Mouse (Mus musculus): ENCODE results near the gene Galnt13. TPM values are rescaled to one million over a fixed set of nuclear protein-coding genes. Genes with fewer than 3 reads are reported as not detected.

Gene Galnt13
- polyA plus RNA-seq, 1 experiment: not detected

GRCm38 (mm10) chr2:55099100-55099499 is 663.0 kb downstream of the Galnt13 start:
- no peak overlapping the region for H3ac ChIP-seq (ENCODE audit: control insufficient read depth, insufficient read length, low read depth)

DNA sequence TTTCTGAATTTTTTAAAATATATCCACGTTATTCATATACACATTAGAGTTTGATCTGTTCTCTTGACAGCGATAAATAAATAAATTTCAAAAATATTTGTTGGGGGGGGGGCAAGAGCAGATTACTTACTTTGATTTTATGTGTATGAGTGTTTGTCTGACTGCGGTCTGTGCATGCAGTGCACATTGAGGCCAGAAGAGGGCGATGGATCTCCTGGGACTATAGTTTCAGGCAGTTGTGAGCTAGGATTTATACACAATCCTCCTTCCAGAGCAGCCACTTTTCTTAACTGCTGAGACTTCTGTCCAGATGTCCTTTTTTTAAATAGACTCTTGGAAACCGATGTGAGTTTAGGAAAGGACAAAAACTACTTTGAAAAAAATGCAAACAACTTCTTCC is 665.2 kb downstream of the Galnt13 start:
- no peak overlapping the region for H3ac ChIP-seq (ENCODE audit: control insufficient read depth, insufficient read length, low read depth)
- no peaks in the 10 kb centered on the region for H3K79me3 ChIP-seq (ENCODE audit: low read depth)
- TF ChIP-seq MAX (IDR thresholded peaks at IDR 0.05) (no peak), FOSL1 (IDR thresholded peaks at IDR 0.05; ENCODE audit: insufficient read depth, low read length, poor library complexity, severe bottlenecking) (no peak), CTCF (IDR thresholded peaks at IDR 0.05; ENCODE audit: control insufficient read depth, insufficient read depth, insufficient read length) (no peak), CEBPB (IDR thresholded peaks at IDR 0.05; ENCODE audit: low read depth) (no peak), USF1 (IDR thresholded peaks at IDR 0.05; ENCODE audit: low read depth) (no peak), MYOD1 (IDR thresholded peaks at IDR 0.05; ENCODE audit: control insufficient read depth, insufficient read length, low read depth) (no peak), MYOG (IDR thresholded peaks at IDR 0.05; ENCODE audit: control insufficient read depth, extremely low read depth, insufficient read length) (no peak)
- H3K79me2 ChIP-seq (ENCODE audit: control insufficient read depth, insufficient read depth): no peaks in the 10 kb centered on the region
- no peaks in the 10 kb centered on the region for H3K36me3 ChIP-seq (ENCODE audit: control insufficient read depth, insufficient read depth)
- no peak overlapping the region for H3K4me3 ChIP-seq (ENCODE audit: insufficient read depth, poor library complexity, severe bottlenecking)
- no peaks in the 10 kb centered on the region for H3K27me3 ChIP-seq (ENCODE audit: control insufficient read depth, insufficient read depth, insufficient read length)

More at GRCm38 (mm10) chr2:55099100-55099499, 663.0 kb downstream of the Galnt13 start:
- Histone ChIP-seq H3K36me3 (ENCODE audit: control insufficient read depth, insufficient read depth) (no peaks in the 10 kb centered on the region), H3K79me3 (ENCODE audit: low read depth) (no peaks in the 10 kb centered on the region), H3K79me2 (ENCODE audit: control insufficient read depth, insufficient read depth) (no peaks in the 10 kb centered on the region), H3K27me3 (ENCODE audit: control insufficient read depth, insufficient read depth, insufficient read length) (no peaks in the 10 kb centered on the region), H3K4me3 (ENCODE audit: insufficient read depth, poor library complexity, severe bottlenecking) (no peak overlapping the region)
- TF ChIP-seq MYOG (IDR thresholded peaks at IDR 0.05; ENCODE audit: control insufficient read depth, extremely low read depth, insufficient read length): no peak
- TF ChIP-seq CEBPB (IDR thresholded peaks at IDR 0.05; ENCODE audit: low read depth): no peak
- no peak for TF ChIP-seq FOSL1 (IDR thresholded peaks at IDR 0.05; ENCODE audit: insufficient read depth, low read length, poor library complexity, severe bottlenecking)
- no peak for TF ChIP-seq MYOD1 (IDR thresholded peaks at IDR 0.05; ENCODE audit: control insufficient read depth, insufficient read length, low read depth)
- TF ChIP-seq CTCF (IDR thresholded peaks at IDR 0.05; ENCODE audit: control insufficient read depth, insufficient read depth, insufficient read length): no peak

GRCm38 (mm10) chr2:55103521-55103920 is 667.4 kb downstream of the Galnt13 start:
- TF ChIP-seq FOSL1 (IDR thresholded peaks at IDR 0.05; ENCODE audit: insufficient read depth, low read length, poor library complexity, severe bottlenecking) (no peak), MYOD1 (IDR thresholded peaks at IDR 0.05; ENCODE audit: control insufficient read depth, insufficient read length, low read depth) (no peak), MYOG (IDR thresholded peaks at IDR 0.05; ENCODE audit: control insufficient read depth, extremely low read depth, insufficient read length) (no peak), MAX (IDR thresholded peaks at IDR 0.05) (no peak), USF1 (IDR thresholded peaks at IDR 0.05; ENCODE audit: low read depth) (no peak), CEBPB (IDR thresholded peaks at IDR 0.05; ENCODE audit: low read depth) (no peak), CTCF (IDR thresholded peaks at IDR 0.05; ENCODE audit: control insufficient read depth, insufficient read depth, insufficient read length) (no peak)
- H3K27me3 ChIP-seq (ENCODE audit: control insufficient read depth, insufficient read depth, insufficient read length): no peaks in the 10 kb centered on the region
- H3K79me2 ChIP-seq (ENCODE audit: control insufficient read depth, insufficient read depth): no peaks in the 10 kb centered on the region
- H3K4me3 ChIP-seq (ENCODE audit: insufficient read depth, poor library complexity, severe bottlenecking): no peak overlapping the region
- no peaks in the 10 kb centered on the region for H3K79me3 ChIP-seq (ENCODE audit: low read depth)
- H3ac ChIP-seq (ENCODE audit: control insufficient read depth, insufficient read length, low read depth): no peak overlapping the region
- no peaks in the 10 kb centered on the region for H3K36me3 ChIP-seq (ENCODE audit: control insufficient read depth, insufficient read depth)

DNA sequence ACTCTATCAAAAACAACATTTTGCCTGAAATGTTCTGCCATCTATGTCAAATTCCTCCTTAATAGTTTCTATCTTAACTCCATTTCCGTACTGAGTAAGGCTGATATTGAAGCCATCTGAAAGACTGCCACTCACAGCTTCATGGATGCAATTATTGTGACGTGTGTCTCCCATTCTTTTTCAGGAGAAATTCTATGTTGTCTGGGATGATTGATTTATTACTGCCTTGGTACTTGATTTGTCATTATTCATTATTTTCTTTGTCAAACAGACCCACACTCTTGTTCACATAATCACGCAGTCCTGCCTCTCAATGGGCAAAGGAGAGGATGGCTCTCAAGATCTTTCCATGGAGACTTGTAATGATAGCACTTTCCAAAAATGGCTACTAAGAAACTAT is 671.7 kb downstream of the Galnt13 start:
- TF ChIP-seq MYOD1 (IDR thresholded peaks at IDR 0.05; ENCODE audit: control insufficient read depth, insufficient read length, low read depth): no peak
- TF ChIP-seq MYOG (IDR thresholded peaks at IDR 0.05; ENCODE audit: control insufficient read depth, extremely low read depth, insufficient read length): no peak
- TF ChIP-seq CEBPB (IDR thresholded peaks at IDR 0.05; ENCODE audit: low read depth): no peak
- TF ChIP-seq MAX (IDR thresholded peaks at IDR 0.05): no peak
- TF ChIP-seq USF1 (IDR thresholded peaks at IDR 0.05; ENCODE audit: low read depth): no peak
- no peak for TF ChIP-seq FOSL1 (IDR thresholded peaks at IDR 0.05; ENCODE audit: insufficient read depth, low read length, poor library complexity, severe bottlenecking)
- no peak for TF ChIP-seq CTCF (IDR thresholded peaks at IDR 0.05; ENCODE audit: control insufficient read depth, insufficient read depth, insufficient read length)
- no peak overlapping the region for H3K4me3 ChIP-seq (ENCODE audit: insufficient read depth, poor library complexity, severe bottlenecking)
- H3K36me3 ChIP-seq (ENCODE audit: control insufficient read depth, insufficient read depth): no peaks in the 10 kb centered on the region
- H3K79me2 ChIP-seq (ENCODE audit: control insufficient read depth, insufficient read depth): no peaks in the 10 kb centered on the region
- no peaks in the 10 kb centered on the region for H3K79me3 ChIP-seq (ENCODE audit: low read depth)
- H3K27me3 ChIP-seq (ENCODE audit: control insufficient read depth, insufficient read depth, insufficient read length): no peaks in the 10 kb centered on the region
- H3ac ChIP-seq (ENCODE audit: control insufficient read depth, insufficient read length, low read depth): no peak overlapping the region

GRCm38 (mm10) chr2:55153089-55153488 is 717.0 kb downstream of the Galnt13 start:
- Histone ChIP-seq H3ac (ENCODE audit: control insufficient read depth, insufficient read length, low read depth) (no peak overlapping the region), H3K79me3 (ENCODE audit: low read depth) (no peaks in the 10 kb centered on the region), H3K36me3 (ENCODE audit: control insufficient read depth, insufficient read depth) (no peaks in the 10 kb centered on the region), H3K4me3 (ENCODE audit: insufficient read depth, poor library complexity, severe bottlenecking) (no peak overlapping the region), H3K79me2 (ENCODE audit: control insufficient read depth, insufficient read depth) (no peaks in the 10 kb centered on the region), H3K27me3 (ENCODE audit: control insufficient read depth, insufficient read depth, insufficient read length) (no peaks in the 10 kb centered on the region)
- TF ChIP-seq MAX (IDR thresholded peaks at IDR 0.05): no peak
- TF ChIP-seq MYOD1 (IDR thresholded peaks at IDR 0.05; ENCODE audit: control insufficient read depth, insufficient read length, low read depth): no peak
- no peak for TF ChIP-seq CTCF (IDR thresholded peaks at IDR 0.05; ENCODE audit: control insufficient read depth, insufficient read depth, insufficient read length)
- TF ChIP-seq MYOG (IDR thresholded peaks at IDR 0.05; ENCODE audit: control insufficient read depth, extremely low read depth, insufficient read length): no peak
- TF ChIP-seq USF1 (IDR thresholded peaks at IDR 0.05; ENCODE audit: low read depth): no peak
- TF ChIP-seq CEBPB (IDR thresholded peaks at IDR 0.05; ENCODE audit: low read depth): no peak
- no peak for TF ChIP-seq FOSL1 (IDR thresholded peaks at IDR 0.05; ENCODE audit: insufficient read depth, low read length, poor library complexity, severe bottlenecking)

DNA sequence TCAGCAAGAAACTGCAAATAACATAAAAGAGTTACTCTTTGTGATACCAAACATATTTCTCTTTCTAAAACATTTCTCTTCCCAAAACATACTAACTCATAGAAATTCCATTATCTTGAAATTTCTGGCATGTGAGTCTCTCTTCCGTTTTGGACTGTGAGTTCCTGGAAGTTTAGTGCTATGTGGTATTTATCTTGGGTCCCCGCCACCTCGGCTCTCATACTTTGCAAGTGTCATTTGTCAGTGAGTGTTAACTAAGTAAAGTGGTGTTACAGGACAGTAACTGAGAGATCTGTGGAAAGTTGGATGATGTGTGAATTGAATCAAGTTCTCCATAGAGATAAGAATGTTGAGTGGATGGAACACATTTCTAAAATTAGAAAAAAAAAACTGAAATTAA is 728.7 kb downstream of the Galnt13 start:
- Histone ChIP-seq H3K4me3 (ENCODE audit: insufficient read depth, poor library complexity, severe bottlenecking) (no peak overlapping the region), H3ac (ENCODE audit: control insufficient read depth, insufficient read length, low read depth) (no peak overlapping the region), H3K79me2 (ENCODE audit: control insufficient read depth, insufficient read depth) (no peaks in the 10 kb centered on the region), H3K79me3 (ENCODE audit: low read depth) (no peaks in the 10 kb centered on the region), H3K36me3 (ENCODE audit: control insufficient read depth, insufficient read depth) (no peaks in the 10 kb centered on the region), H3K27me3 (ENCODE audit: control insufficient read depth, insufficient read depth, insufficient read length) (no peaks in the 10 kb centered on the region)
- no peak for TF ChIP-seq CTCF (IDR thresholded peaks at IDR 0.05; ENCODE audit: control insufficient read depth, insufficient read depth, insufficient read length)
- TF ChIP-seq MYOG (IDR thresholded peaks at IDR 0.05; ENCODE audit: control insufficient read depth, extremely low read depth, insufficient read length): no peak
- TF ChIP-seq USF1 (IDR thresholded peaks at IDR 0.05; ENCODE audit: low read depth): no peak
- no peak for TF ChIP-seq MAX (IDR thresholded peaks at IDR 0.05)
- TF ChIP-seq MYOD1 (IDR thresholded peaks at IDR 0.05; ENCODE audit: control insufficient read depth, insufficient read length, low read depth): no peak
- no peak for TF ChIP-seq FOSL1 (IDR thresholded peaks at IDR 0.05; ENCODE audit: insufficient read depth, low read length, poor library complexity, severe bottlenecking)
- no peak for TF ChIP-seq CEBPB (IDR thresholded peaks at IDR 0.05; ENCODE audit: low read depth)
